Mouse (Mus musculus): ENCODE measurements at regions not wholly inside any gene's neighbourhood (a gene's known extent, or its start where the extent isn't known, plus 50 kb on each side); places are given as distances from the start of the nearest gene placed in this dataset.

- no peak for ATAC-seq (ENCODE audit: low FRiP score, low read depth)
- WGBS, result 98% methylated on average over 11 of the region's 11 CpGs
These were observed 113.0 kb upstream of the Noct start for GRCm38 (mm10) chr3:51111241-51111640.

GRCm38 (mm10) chr3:51112351-51112750, 111.9 kb upstream of the Noct start:
- no peak overlapping the region for H3K9ac ChIP-seq (replicated peaks)
- H3K27me3 ChIP-seq, result no peaks in the 10 kb centered on the region
- H3K27ac ChIP-seq (replicated peaks), result no peak overlapping the region
- no peak overlapping the region for H3K4me2 ChIP-seq (replicated peaks)
- no peaks in the 10 kb centered on the region for H3K9me3 ChIP-seq
- WGBS, result 89% methylated on average over 3 of the region's 3 CpGs
- H3K4me1 ChIP-seq, result no peaks in the 10 kb centered on the region
- no peaks in the 10 kb centered on the region for H3K36me3 ChIP-seq
- no peak for ATAC-seq (ENCODE audit: low FRiP score, low read depth)
- no peak overlapping the region for H3K4me3 ChIP-seq

More at GRCm38 (mm10) chr3:51111241-51111640, 113.0 kb upstream of the Noct start:
- Histone ChIP-seq H3K4me3 (no peak overlapping the region), H3K4me2 (replicated peaks) (no peak overlapping the region), H3K27ac (replicated peaks) (no peak overlapping the region), H3K27me3 (no peaks in the 10 kb centered on the region), H3K9ac (replicated peaks) (no peak overlapping the region), H3K4me1 (no peaks in the 10 kb centered on the region), H3K9me3 (no peaks in the 10 kb centered on the region), H3K36me3 (no peaks in the 10 kb centered on the region)

GRCm38 (mm10) chr3:51115921-51116320, 108.3 kb upstream of the Noct start:
- Histone ChIP-seq H3K4me2 (replicated peaks) (no peak overlapping the region), H3K4me3 (no peak overlapping the region), H3K4me1 (no peaks in the 10 kb centered on the region), H3K9ac (replicated peaks) (no peak overlapping the region), H3K27me3 (no peaks in the 10 kb centered on the region), H3K27ac (replicated peaks) (no peak overlapping the region), H3K9me3 (no peaks in the 10 kb centered on the region), H3K36me3 (no peaks in the 10 kb centered on the region)
- ATAC-seq (ENCODE audit: low FRiP score, low read depth), result no peak
- 74% methylated on average over 2 of the region's 2 CpGs for WGBS

- H3K4me3 ChIP-seq, result no peak overlapping the region
- no peaks in the 10 kb centered on the region for H3K9me3 ChIP-seq
- H3K27ac ChIP-seq (replicated peaks), result no peak overlapping the region
- no peaks in the 10 kb centered on the region for H3K27me3 ChIP-seq
- H3K9ac ChIP-seq (replicated peaks), result no peak overlapping the region
- WGBS, result 88% methylated on average over 7 of the region's 7 CpGs
- H3K4me1 ChIP-seq, result 0 out of 2 replicates have a peak, but pooled peaks cover 6% of the 10 kb centered on the region
- no peak overlapping the region for H3K4me2 ChIP-seq (replicated peaks)
- no peaks in the 10 kb centered on the region for H3K36me3 ChIP-seq
- no peak for ATAC-seq (ENCODE audit: low FRiP score, low read depth)
These were observed 105.5 kb upstream of the Noct start for GRCm38 (mm10) chr3:51118706-51119105.

GRCm38 (mm10) chr3:51120522-51120921, 103.7 kb upstream of the Noct start:
- Histone ChIP-seq H3K9me3 (no peaks in the 10 kb centered on the region), H3K36me3 (no peaks in the 10 kb centered on the region), H3K4me2 (replicated peaks) (no peak overlapping the region), H3K27ac (replicated peaks) (no peak overlapping the region), H3K27me3 (no peaks in the 10 kb centered on the region), H3K4me1 (0 out of 2 replicates have a peak, but pooled peaks cover 6% of the 10 kb centered on the region), H3K4me3 (no peak overlapping the region), H3K9ac (replicated peaks) (no peak overlapping the region)
- ATAC-seq (ENCODE audit: low FRiP score, low read depth), result no peak
- WGBS, result 94% methylated on average over 12 of the region's 12 CpGs

- Histone ChIP-seq H3K4me1 (0 out of 2 replicates have a peak, but pooled peaks cover 12% of the 10 kb centered on the region), H3K27ac (replicated peaks) (no peak overlapping the region), H3K4me3 (no peak overlapping the region), H3K27me3 (0 out of 2 replicates have a peak, but pooled peaks cover 4% of the 10 kb centered on the region), H3K36me3 (no peaks in the 10 kb centered on the region), H3K9me3 (no peaks in the 10 kb centered on the region), H3K4me2 (replicated peaks) (no peak overlapping the region), H3K9ac (replicated peaks) (no peak overlapping the region)
- 31% methylated on average over 9 of the region's 9 CpGs for WGBS
- peak; percentile 55 for ATAC-seq (ENCODE audit: low FRiP score, low read depth)
These were observed 102.3 kb upstream of the Noct start for GRCm38 (mm10) chr3:51121703-51122540.

- Histone ChIP-seq H3K9ac (replicated peaks) (no peak overlapping the region), H3K27ac (replicated peaks) (no peak overlapping the region), H3K9me3 (no peaks in the 10 kb centered on the region), H3K4me3 (no peak overlapping the region), H3K4me1 (0 out of 2 replicates have a peak, but pooled peaks cover 12% of the 10 kb centered on the region), H3K27me3 (0 out of 2 replicates have a peak, but pooled peaks cover 4% of the 10 kb centered on the region), H3K36me3 (no peaks in the 10 kb centered on the region), H3K4me2 (replicated peaks) (no peak overlapping the region)
- ATAC-seq (ENCODE audit: low FRiP score, low read depth), result peak; percentile 20; the same call in 1 of the 2 replicates
- 100% methylated on average over 1 of the region's 1 CpGs for WGBS
These were observed 101.7 kb upstream of the Noct start for GRCm38 (mm10) chr3:51122541-51122935.

- ATAC-seq (ENCODE audit: low FRiP score, low read depth), result no peak
- H3K9ac ChIP-seq (replicated peaks), result no peak overlapping the region
- WGBS, result 73% methylated on average over 1 of the region's 1 CpGs
These were observed 96.4 kb upstream of the Noct start for GRCm38 (mm10) chr3:51127875-51128274.

GRCm38 (mm10) chr3:51128491-51129155, 95.6 kb upstream of the Noct start:
- ATAC-seq (ENCODE audit: low FRiP score, low read depth), result no peak
- no peak overlapping the region for H3K4me2 ChIP-seq (replicated peaks)

More at GRCm38 (mm10) chr3:51127875-51128274, 96.4 kb upstream of the Noct start:
- H3K27me3 ChIP-seq, result 0 out of 2 replicates have a peak, but pooled peaks cover 4% of the 10 kb centered on the region
- no peaks in the 10 kb centered on the region for H3K36me3 ChIP-seq
- H3K4me3 ChIP-seq, result no peak overlapping the region
- no peak overlapping the region for H3K27ac ChIP-seq (replicated peaks)
- H3K4me1 ChIP-seq, result 0 out of 2 replicates have a peak, but pooled peaks cover 6% of the 10 kb centered on the region
- H3K4me2 ChIP-seq (replicated peaks), result no peak overlapping the region
- no peaks in the 10 kb centered on the region for H3K9me3 ChIP-seq

GRCm38 (mm10) chr3:51130709-51131108, 93.5 kb upstream of the Noct start:
- no peak overlapping the region for H3K4me2 ChIP-seq (replicated peaks)
- 84% methylated on average over 5 of the region's 5 CpGs for WGBS
- 0 out of 2 replicates have a peak, but pooled peaks cover 7% of the 10 kb centered on the region for H3K4me1 ChIP-seq
- no peak overlapping the region for H3K27ac ChIP-seq (replicated peaks)
- no peak for ATAC-seq (ENCODE audit: low FRiP score, low read depth)
- no peak overlapping the region for H3K9ac ChIP-seq (replicated peaks)
- no peak overlapping the region for H3K4me3 ChIP-seq
- H3K9me3 ChIP-seq, result no peaks in the 10 kb centered on the region
- H3K27me3 ChIP-seq, result 0 out of 2 replicates have a peak, but pooled peaks cover 4% of the 10 kb centered on the region
- no peaks in the 10 kb centered on the region for H3K36me3 ChIP-seq

More at GRCm38 (mm10) chr3:51128491-51129155, 95.6 kb upstream of the Noct start:
- H3K36me3 ChIP-seq, result no peaks in the 10 kb centered on the region
- no peak overlapping the region for H3K27ac ChIP-seq (replicated peaks)
- H3K9ac ChIP-seq (replicated peaks), result no peak overlapping the region
- H3K27me3 ChIP-seq, result 0 out of 2 replicates have a peak, but pooled peaks cover 4% of the 10 kb centered on the region
- H3K9me3 ChIP-seq, result no peaks in the 10 kb centered on the region
- H3K4me1 ChIP-seq, result 0 out of 2 replicates have a peak, but pooled peaks cover 6% of the 10 kb centered on the region
- 91% methylated on average over 10 of the region's 10 CpGs for WGBS
- H3K4me3 ChIP-seq, result no peak overlapping the region

- H3K9ac ChIP-seq (replicated peaks), result no peak overlapping the region
- WGBS, result 81% methylated on average over 3 of the region's 3 CpGs
- no peaks in the 10 kb centered on the region for H3K9me3 ChIP-seq
- ATAC-seq (ENCODE audit: low FRiP score, low read depth), result no peak
- H3K4me1 ChIP-seq, result 0 out of 2 replicates have a peak, but pooled peaks cover 3% of the 10 kb centered on the region
- H3K27ac ChIP-seq (replicated peaks), result no peak overlapping the region
- H3K4me2 ChIP-seq (replicated peaks), result no peak overlapping the region
- H3K36me3 ChIP-seq, result no peaks in the 10 kb centered on the region
- no peak overlapping the region for H3K4me3 ChIP-seq
- H3K27me3 ChIP-seq, result 0 out of 2 replicates have a peak, but pooled peaks cover 4% of the 10 kb centered on the region
These were observed 92.9 kb upstream of the Noct start for GRCm38 (mm10) chr3:51131341-51131740.

GRCm38 (mm10) chr3:51132736-51133135, 91.5 kb upstream of the Noct start:
- Histone ChIP-seq H3K4me1 (peaks cover 11% of the 10 kb centered on the region), H3K4me2 (replicated peaks) (no peak overlapping the region), H3K9me3 (no peaks in the 10 kb centered on the region), H3K4me3 (no peak overlapping the region), H3K27me3 (no peaks in the 10 kb centered on the region), H3K9ac (replicated peaks) (no peak overlapping the region), H3K36me3 (no peaks in the 10 kb centered on the region), H3K27ac (replicated peaks) (no peak overlapping the region)
- no peak for ATAC-seq (ENCODE audit: low FRiP score, low read depth)
- WGBS, result 87% methylated on average over 5 of the region's 5 CpGs

All from midbrain, embryonic 12.5 days (tissue).